Mouse (Mus musculus) lung, adult 2 months (tissue): Measurements from ENCODE around the gene Ago1. TPM values are rescaled to one million over a fixed set of nuclear protein-coding genes. Genes with fewer than 3 reads are reported as not detected.

Experiments used
- DNase-seq: peaks from one replicate; pipeline ENCODE4 v3.0.0; 2022
- H3K4me1 ChIP-seq: fragments of 200-500 bp; 2 replicates; pipeline ENCODE4 v1.6.1; 2011; ENCODE audit warnings: low read length; ENCODE audit not compliant: control insufficient read depth, insufficient read depth
- H3K4me3 ChIP-seq: fragments of 200-500 bp; replicated peaks from 2 replicates; pipeline ENCODE3; 2011; ENCODE audit warnings: low read depth, mild to moderate bottlenecking, control low read depth, low read length; ENCODE audit errors: extremely low read depth
- CTCF ChIP-seq: fragments of 200-500 bp; IDR thresholded peaks from 2 replicates; pipeline ENCODE4 v1.5.1; 2011; ENCODE audit warnings: mild to moderate bottlenecking, low read length, control low read depth; ENCODE audit not compliant: insufficient read depth
- POLR2A ChIP-seq: fragments of 200-500 bp; IDR thresholded peaks from 2 replicates; pipeline ENCODE4 v1.6.1; 2011; ENCODE audit warnings: low read depth, mild to moderate bottlenecking, control low read depth, low read length, borderline replicate concordance; ENCODE audit errors: extremely low read depth
- WGBS: fragments of 180-500 bp; shearing (Covaris S2); methylation state at CpG from one replicate; pipeline ENCODE4 v1.1.7; 2018; 5-methylcytosine and 5-hydroxymethylcytosine counted together
- polyA plus RNA-seq: library from polyadenylated mRNA; depleted of rRNA; stranded (reverse); fragments of >200 nt; gene quantifications from 2 replicates; pipeline ENCODE4 v1.2.3, GENCODE M21; 2012

Gene Ago1
- polyA plus RNA-seq, 1 experiment, result 35.0 TPM

DNA sequence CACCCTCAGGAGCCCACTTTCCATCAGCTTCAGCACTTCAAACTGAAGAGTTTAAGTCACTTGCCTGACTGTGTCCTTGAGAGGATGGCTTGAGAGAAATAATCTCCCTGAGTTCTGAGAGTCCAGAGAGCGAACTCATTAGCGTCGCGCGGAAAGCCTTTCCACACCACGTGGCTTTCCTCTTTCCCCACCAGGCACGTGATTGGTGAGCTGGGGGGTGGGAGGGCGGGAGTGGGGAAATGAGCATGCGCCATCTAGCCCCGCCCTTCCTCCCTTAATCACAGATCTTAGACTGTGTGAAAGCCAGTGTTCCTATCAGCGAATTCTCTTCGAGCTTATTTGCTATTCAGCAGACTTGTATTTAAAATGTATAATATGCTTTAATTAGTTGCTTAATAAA is 14.6 kb upstream of the Ago1 start:
- Histone ChIP-seq H3K4me1 (no peaks in the 10 kb centered on the region), H3K4me3 (no peak overlapping the region)
- no peak for DNase-seq
- 69% methylated on average over 12 of the region's 12 CpGs for WGBS
- no peak for TF ChIP-seq CTCF
- no peak for TF ChIP-seq POLR2A

DNA sequence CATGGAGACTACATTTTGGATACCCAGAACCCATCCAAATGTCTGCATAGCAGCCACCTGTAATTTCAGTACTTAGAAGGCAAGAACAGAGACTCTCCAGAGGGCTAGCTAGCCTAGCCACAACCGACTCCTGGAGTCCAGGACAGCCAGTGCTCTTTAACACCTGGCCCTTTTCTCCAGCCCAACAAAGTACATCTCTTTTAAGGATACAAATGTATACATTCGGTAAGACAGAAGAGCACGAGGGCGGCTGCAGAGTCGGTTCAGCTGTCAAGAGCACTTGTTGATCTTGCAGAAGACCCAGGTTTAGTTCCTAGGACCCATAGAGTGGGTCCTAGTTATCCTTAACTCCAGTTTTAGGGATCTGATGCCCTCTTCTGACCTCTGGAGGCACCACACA is 13.1 kb upstream of the Ago1 start:
- H3K4me1 ChIP-seq, result no peaks in the 10 kb centered on the region
- WGBS, result 94% methylated on average over 5 of the region's 5 CpGs
- no peak for DNase-seq
- TF ChIP-seq CTCF (no peak), POLR2A (no peak)
- H3K4me3 ChIP-seq, result no peak overlapping the region

DNA sequence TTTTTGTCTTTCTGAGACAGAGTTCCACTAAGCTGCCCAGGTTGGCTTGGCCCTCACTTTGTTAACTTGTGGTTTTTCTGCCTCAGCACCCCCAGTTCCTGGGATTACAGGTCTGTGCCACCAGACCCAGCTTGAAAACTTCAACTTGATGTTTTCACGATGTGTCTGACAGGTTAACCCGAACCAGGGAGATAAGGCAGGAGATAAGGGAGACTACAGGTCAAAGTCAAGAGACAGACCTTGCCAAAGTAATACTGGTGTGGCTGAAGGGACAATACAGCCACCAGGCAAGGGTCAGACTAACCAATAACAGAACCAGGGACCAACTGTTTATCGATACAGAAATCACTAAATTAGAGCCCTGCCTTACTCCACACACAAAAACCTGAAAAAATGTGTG is 11.9 kb upstream of the Ago1 start:
- no peaks in the 10 kb centered on the region for H3K4me1 ChIP-seq
- TF ChIP-seq CTCF (no peak), POLR2A (no peak)
- no peak overlapping the region for H3K4me3 ChIP-seq
- WGBS, result 40% methylated on average over 3 of the region's 3 CpGs
- no peak for DNase-seq

DNA sequence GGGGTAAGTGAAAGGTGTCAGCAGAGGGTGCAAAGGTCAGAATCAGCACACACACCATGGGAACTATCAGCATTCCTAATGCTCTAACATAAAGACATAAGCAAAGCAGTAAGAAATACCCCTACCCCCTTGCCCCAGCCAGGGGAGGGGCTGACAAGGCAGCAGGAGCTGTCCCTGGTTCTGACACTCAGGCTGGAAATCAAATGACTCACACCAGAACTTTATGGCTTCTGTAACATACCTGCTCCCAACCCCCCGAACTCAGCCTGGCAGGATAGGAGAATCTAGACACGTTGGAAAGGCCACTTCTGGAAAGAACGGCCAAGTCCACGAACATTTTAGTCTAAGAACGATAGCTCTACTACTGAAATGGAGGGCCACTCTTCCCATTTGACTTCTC is 4.6 kb upstream of the Ago1 start:
- peaks cover 3% of the 10 kb centered on the region; the same call in 1 of the 2 replicates for H3K4me1 ChIP-seq
- TF ChIP-seq POLR2A, result no peak
- TF ChIP-seq CTCF, result no peak
- DNase-seq, result no peak
- WGBS, result 49% methylated on average over 5 of the region's 5 CpGs
- no peak overlapping the region for H3K4me3 ChIP-seq

DNA sequence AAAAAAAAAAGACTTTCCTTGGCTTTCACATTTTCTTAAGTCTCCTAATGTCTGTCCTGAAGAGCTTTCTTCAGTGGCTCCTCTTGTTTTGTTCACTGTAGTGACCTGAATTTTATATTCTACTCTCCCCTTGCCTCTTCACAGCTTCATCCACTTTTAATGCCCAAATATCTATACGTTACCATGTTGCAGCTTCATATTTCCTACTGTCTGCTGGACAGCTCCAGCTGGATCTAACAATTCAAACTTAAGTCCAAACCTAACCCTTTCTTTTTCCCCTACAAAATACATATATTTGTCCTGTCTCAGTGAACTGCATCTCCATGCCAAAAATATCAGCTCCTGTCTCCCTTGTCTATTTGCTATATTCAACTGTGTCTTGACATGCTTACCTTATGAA is 951 bp upstream of the Ago1 start:
- H3K4me3 ChIP-seq, result no peak overlapping the region
- TF ChIP-seq POLR2A (no peak), CTCF (no peak)
- WGBS, result 56% methylated on average over 1 of the region's 1 CpGs

DNA sequence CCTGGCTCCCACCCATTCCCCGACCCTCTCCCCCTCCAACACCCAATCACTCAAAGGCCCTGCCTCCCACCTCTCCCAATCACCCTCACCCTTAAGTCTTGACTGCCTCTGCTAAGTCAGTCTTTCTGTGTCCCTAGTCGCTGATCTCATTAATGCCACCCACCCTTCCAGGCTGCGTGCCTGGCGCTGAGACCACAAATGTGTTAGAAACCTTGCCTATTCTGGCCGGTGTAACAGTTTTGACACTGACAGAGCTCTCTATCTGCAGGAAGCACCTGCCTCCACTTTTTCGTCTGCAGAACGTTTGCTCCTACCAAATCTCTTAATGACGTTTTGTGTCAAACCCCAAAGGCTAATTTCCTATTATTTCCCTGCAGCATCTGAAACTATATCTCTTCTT is 542 bp upstream of the Ago1 start:
- TF ChIP-seq CTCF, result no peak
- no peak for TF ChIP-seq POLR2A
- peak overlapping the region; percentile 17 for H3K4me3 ChIP-seq
- H3K4me1 ChIP-seq, result peaks cover 9% of the 10 kb centered on the region
- 5% methylated on average over 8 of the region's 8 CpGs for WGBS
- DNase-seq, result no peak

More for the DNA sequence above, 951 bp upstream of the Ago1 start:
- no peak for DNase-seq
- H3K4me1 ChIP-seq, result peaks cover 9% of the 10 kb centered on the region

DNA sequence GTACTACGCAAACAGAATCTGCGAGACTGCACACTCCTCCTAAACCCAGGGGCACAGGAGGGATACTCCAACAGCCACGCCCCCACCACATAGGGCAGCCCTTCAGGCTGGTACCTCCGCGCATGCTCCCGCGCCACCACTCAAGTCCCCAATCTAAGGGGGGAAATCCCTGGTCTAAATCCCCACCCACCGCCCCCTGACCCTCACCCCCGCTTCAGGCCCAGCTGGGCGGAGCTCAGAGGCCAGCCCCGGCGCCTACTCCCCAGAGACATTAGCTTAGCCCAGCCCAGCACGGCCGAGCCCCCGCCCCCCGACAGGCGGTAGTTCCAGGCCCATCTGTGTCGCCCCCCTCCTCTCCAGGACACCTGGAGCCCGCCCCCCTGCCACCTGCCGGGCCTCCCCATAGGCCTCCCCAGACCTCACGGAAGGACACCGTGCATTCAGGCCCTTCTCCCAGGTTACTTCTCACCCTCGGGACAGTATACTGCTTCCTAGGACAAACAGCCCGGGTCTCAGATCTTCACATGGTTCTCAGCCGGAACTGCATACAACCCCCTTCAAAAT is 580 bp downstream of the Ago1 start:
- TF ChIP-seq CTCF, result no peak
- TF ChIP-seq POLR2A, result no peak
- whole genome bisulfite sequencing, result 1% methylated on average over 25 of the region's 25 CpGs
- peak overlapping the region; percentile 80 for H3K4me3 ChIP-seq
- peak; percentile 54 for DNase-seq
- peaks cover 9% of the 10 kb centered on the region for H3K4me1 ChIP-seq

DNA sequence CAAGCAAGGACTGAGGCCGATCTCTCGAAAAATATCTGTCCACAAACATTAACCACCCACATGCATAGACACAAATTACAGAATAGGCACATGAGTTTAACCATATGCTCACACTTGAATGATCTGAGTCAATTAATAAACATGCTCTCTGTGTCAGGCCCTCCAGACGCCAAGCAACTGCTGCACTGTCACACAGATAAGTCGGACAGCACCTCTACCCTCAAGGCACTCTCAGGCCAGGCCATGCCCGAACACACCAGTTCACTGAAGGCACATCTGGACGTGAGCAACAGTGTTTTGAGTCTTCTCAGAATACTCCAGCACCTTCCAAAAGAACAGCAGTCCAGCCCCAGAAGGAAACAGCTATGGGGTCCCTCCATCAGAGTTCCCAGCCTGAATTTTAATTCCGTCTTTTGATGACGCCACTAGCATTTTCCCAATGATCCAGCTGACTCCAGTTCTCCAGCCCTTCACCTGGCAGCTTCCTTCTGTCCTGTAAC is 2.1 kb downstream of the Ago1 start:
- WGBS, result 51% methylated on average over 8 of the region's 8 CpGs
- Histone ChIP-seq H3K4me1 (peaks cover 9% of the 10 kb centered on the region), H3K4me3 (no peak overlapping the region)
- DNase-seq, result no peak
- TF ChIP-seq POLR2A, result no peak
- no peak for TF ChIP-seq CTCF

DNA sequence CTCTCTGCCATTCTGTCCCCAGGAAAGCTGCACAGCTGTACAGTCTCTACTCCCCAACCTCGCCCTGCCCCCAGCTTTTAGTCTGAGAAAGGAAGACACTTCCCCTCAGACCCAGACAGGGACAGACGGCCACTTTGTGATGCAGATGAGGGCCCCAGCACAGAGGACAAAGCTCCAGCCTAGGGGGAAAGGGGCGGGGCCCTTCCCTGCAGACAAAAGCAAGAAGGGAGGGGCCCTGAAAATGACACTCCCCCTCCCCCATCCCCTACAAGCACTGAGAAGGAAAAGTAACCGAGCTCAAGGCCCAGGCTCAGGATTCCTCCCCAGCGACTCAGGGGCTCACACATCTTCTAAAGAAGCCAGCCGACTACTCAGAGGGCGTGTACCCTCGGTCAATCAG is 2.5 kb downstream of the Ago1 start:
- Histone ChIP-seq H3K4me3 (no peak overlapping the region), H3K4me1 (peaks cover 9% of the 10 kb centered on the region)
- DNase-seq, result no peak
- no peak for TF ChIP-seq CTCF
- no peak for TF ChIP-seq POLR2A
- WGBS, result 33% methylated on average over 8 of the region's 8 CpGs

DNA sequence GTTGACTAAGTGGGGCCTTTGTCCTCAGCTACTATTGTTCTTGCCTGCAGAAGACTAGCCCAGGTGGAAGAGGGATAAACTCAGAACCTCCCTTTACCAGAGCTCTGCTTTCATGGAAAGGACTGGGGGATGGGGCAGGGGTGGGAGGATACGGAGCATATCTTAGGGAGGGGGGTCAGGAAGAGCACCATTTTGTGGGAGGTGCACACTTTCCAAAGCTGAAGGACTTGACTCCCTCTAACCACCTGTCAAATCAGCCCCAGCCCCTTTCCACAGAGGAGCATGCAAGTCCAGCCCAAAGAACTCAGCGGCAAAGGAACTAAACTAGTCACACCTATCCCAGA is 3.5 kb downstream of the Ago1 start:
- no peak for TF ChIP-seq POLR2A
- TF ChIP-seq CTCF, result no peak
- no peak overlapping the region for H3K4me3 ChIP-seq
- H3K4me1 ChIP-seq, result peaks cover 9% of the 10 kb centered on the region
- no peak for DNase-seq
- WGBS, result 50% methylated on average over 2 of the region's 2 CpGs
